Mouse (Mus musculus): ENCODE measurements around the gene St6gal1. TPM values are rescaled to one million over a fixed set of nuclear protein-coding genes. Genes with fewer than 3 reads are reported as not detected.

The St6gal1 gene
- polyA plus RNA-seq, 1 experiment from 2014 or later = 7.7 TPM

DNA sequence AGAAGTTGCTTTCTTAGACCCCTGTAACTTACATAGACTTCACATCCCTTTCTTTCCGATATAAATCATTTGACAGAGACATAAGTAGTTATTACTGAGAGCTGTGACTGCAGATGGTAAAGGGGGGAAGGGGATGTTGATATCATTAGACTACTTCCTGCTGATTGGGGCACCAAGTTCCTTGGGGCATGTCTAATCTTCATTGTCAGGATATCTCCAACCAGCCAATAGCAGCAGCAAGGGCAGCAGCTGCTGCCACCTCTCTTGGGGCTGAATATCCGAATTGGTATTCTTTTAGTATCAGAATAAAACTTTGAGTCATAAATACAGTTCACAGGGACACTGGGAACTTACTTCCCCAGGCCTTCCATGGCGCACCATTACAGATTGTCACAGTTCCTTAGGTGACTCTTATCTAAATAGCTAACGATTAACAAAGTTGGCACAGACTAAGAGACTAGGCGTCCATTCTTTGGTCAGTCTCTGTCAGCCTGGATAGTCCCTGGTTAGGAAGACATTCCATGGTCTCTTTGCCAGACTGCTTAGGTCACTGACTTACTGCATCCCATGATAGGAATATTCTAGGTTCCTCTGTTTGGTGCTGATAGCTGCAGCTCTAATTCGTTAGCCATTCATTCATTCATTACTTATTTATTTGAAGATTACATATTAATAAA lies 109.5 kb downstream of the St6gal1 start:
- H3K4me3 ChIP-seq (ENCODE audit: low read depth, low read length) = no peak overlapping the region
- H3K27ac ChIP-seq (replicated peaks) = no peak overlapping the region
- no peaks in the 10 kb centered on the region for H3K9me3 ChIP-seq (ENCODE audit: control insufficient read depth, low read length)
- no peaks in the 10 kb centered on the region for H3K27me3 ChIP-seq (ENCODE audit: control insufficient read depth, insufficient read depth, low read length)
- no peaks in the 10 kb centered on the region for H3K4me1 ChIP-seq (replicated peaks; ENCODE audit: control insufficient read depth, insufficient read depth)
- ATAC-seq (ENCODE audit: low FRiP score, low TSS enrichment) (no peak), DNase-seq (ENCODE audit: low spot score) (no peak)
- H3K9ac ChIP-seq (ENCODE audit: low read length) = no peak overlapping the region
- 74% methylated on average over 6 of the region's 6 CpGs for WGBS
- no peaks in the 10 kb centered on the region for H3K36me3 ChIP-seq (ENCODE audit: control insufficient read depth, insufficient read depth, low read length)
- H3K4me2 ChIP-seq (replicated peaks; ENCODE audit: low read depth) = no peak overlapping the region
- no peak for TF ChIP-seq EP300 (optimal IDR thresholded peaks at IDR 0.05)
- no peak for TF ChIP-seq CTCF (IDR thresholded peaks at IDR 0.05; ENCODE audit: low read depth)

- Histone ChIP-seq H3K9ac (ENCODE audit: low read length) (no peak overlapping the region), H3K27ac (replicated peaks) (no peak overlapping the region), H3K9me3 (ENCODE audit: control insufficient read depth, low read length) (no peaks in the 10 kb centered on the region), H3K27me3 (ENCODE audit: control insufficient read depth, insufficient read depth, low read length) (no peaks in the 10 kb centered on the region), H3K36me3 (ENCODE audit: control insufficient read depth, insufficient read depth, low read length) (no peaks in the 10 kb centered on the region), H3K4me2 (replicated peaks; ENCODE audit: low read depth) (no peak overlapping the region), H3K4me1 (replicated peaks; ENCODE audit: control insufficient read depth, insufficient read depth) (no peaks in the 10 kb centered on the region), H3K4me3 (ENCODE audit: low read depth, low read length) (no peak overlapping the region)
- TF ChIP-seq EP300 (optimal IDR thresholded peaks at IDR 0.05) (no peak), CTCF (IDR thresholded peaks at IDR 0.05; ENCODE audit: low read depth) (no peak)
- 37% methylated on average over 4 of the region's 4 CpGs for WGBS
- DNase-seq (ENCODE audit: low spot score) (no peak), ATAC-seq (ENCODE audit: low FRiP score, low TSS enrichment) (no peak)
Observed at GRCm38 (mm10) chr16:23337317-23337716, 112.8 kb downstream of the St6gal1 start.

- ATAC-seq (ENCODE audit: low FRiP score, low TSS enrichment) = no peak
- no peaks in the 10 kb centered on the region for H3K4me1 ChIP-seq (replicated peaks; ENCODE audit: control insufficient read depth, insufficient read depth)
- TF ChIP-seq CTCF (IDR thresholded peaks at IDR 0.05; ENCODE audit: low read depth) = no peak
- TF ChIP-seq EP300 (optimal IDR thresholded peaks at IDR 0.05) = no peak
- no peak overlapping the region for H3K4me3 ChIP-seq (ENCODE audit: low read depth, low read length)
- 0 out of 2 replicates have a peak, but pooled peaks cover 2% of the 10 kb centered on the region for H3K9me3 ChIP-seq (ENCODE audit: control insufficient read depth, low read length)
- WGBS = 96% methylated on average over 2 of the region's 2 CpGs
- H3K27me3 ChIP-seq (ENCODE audit: control insufficient read depth, insufficient read depth, low read length) = no peaks in the 10 kb centered on the region
- H3K4me2 ChIP-seq (replicated peaks; ENCODE audit: low read depth) = no peak overlapping the region
- DNase-seq (ENCODE audit: low spot score) = no peak
- H3K27ac ChIP-seq (replicated peaks) = no peak overlapping the region
- no peak overlapping the region for H3K9ac ChIP-seq (ENCODE audit: low read length)
- no peaks in the 10 kb centered on the region for H3K36me3 ChIP-seq (ENCODE audit: control insufficient read depth, insufficient read depth, low read length)
Observed at GRCm38 (mm10) chr16:23341254-23341653, 116.7 kb downstream of the St6gal1 start.

- no peak for ATAC-seq (ENCODE audit: low FRiP score, low TSS enrichment)
- WGBS = 29% methylated on average over 2 of the region's 2 CpGs
- Histone ChIP-seq H3K36me3 (ENCODE audit: control insufficient read depth, insufficient read depth, low read length) (no peaks in the 10 kb centered on the region), H3K27ac (replicated peaks) (no peak overlapping the region), H3K4me2 (replicated peaks; ENCODE audit: low read depth) (no peak overlapping the region), H3K9ac (ENCODE audit: low read length) (no peak overlapping the region), H3K9me3 (ENCODE audit: control insufficient read depth, low read length) (no peaks in the 10 kb centered on the region), H3K4me1 (replicated peaks; ENCODE audit: control insufficient read depth, insufficient read depth) (no peaks in the 10 kb centered on the region), H3K4me3 (ENCODE audit: low read depth, low read length) (no peak overlapping the region), H3K27me3 (ENCODE audit: control insufficient read depth, insufficient read depth, low read length) (no peaks in the 10 kb centered on the region)
- no peak for DNase-seq (ENCODE audit: low spot score)
- TF ChIP-seq EP300 (optimal IDR thresholded peaks at IDR 0.05) = no peak
- TF ChIP-seq CTCF (IDR thresholded peaks at IDR 0.05; ENCODE audit: low read depth) = no peak
Observed at GRCm38 (mm10) chr16:23350802-23351201, 126.3 kb downstream of the St6gal1 start.

GRCm38 (mm10) chr16:23361031-23361430 lies 136.5 kb downstream of the St6gal1 start:
- no peak overlapping the region for H3K4me3 ChIP-seq (ENCODE audit: low read depth, low read length)
- no peaks in the 10 kb centered on the region for H3K9me3 ChIP-seq (ENCODE audit: control insufficient read depth, low read length)
- no peak overlapping the region for H3K4me2 ChIP-seq (replicated peaks; ENCODE audit: low read depth)
- H3K4me1 ChIP-seq (replicated peaks; ENCODE audit: control insufficient read depth, insufficient read depth) = no peaks in the 10 kb centered on the region
- H3K27ac ChIP-seq (replicated peaks) = no peak overlapping the region
- no peak overlapping the region for H3K9ac ChIP-seq (ENCODE audit: low read length)
- WGBS = 90% methylated on average over 4 of the region's 4 CpGs
- ATAC-seq (ENCODE audit: low FRiP score, low TSS enrichment) (no peak), DNase-seq (ENCODE audit: low spot score) (no peak)
- no peaks in the 10 kb centered on the region for H3K36me3 ChIP-seq (ENCODE audit: control insufficient read depth, insufficient read depth, low read length)
- TF ChIP-seq EP300 (optimal IDR thresholded peaks at IDR 0.05) = no peak
- no peak for TF ChIP-seq CTCF (IDR thresholded peaks at IDR 0.05; ENCODE audit: low read depth)
- no peaks in the 10 kb centered on the region for H3K27me3 ChIP-seq (ENCODE audit: control insufficient read depth, insufficient read depth, low read length)

DNA sequence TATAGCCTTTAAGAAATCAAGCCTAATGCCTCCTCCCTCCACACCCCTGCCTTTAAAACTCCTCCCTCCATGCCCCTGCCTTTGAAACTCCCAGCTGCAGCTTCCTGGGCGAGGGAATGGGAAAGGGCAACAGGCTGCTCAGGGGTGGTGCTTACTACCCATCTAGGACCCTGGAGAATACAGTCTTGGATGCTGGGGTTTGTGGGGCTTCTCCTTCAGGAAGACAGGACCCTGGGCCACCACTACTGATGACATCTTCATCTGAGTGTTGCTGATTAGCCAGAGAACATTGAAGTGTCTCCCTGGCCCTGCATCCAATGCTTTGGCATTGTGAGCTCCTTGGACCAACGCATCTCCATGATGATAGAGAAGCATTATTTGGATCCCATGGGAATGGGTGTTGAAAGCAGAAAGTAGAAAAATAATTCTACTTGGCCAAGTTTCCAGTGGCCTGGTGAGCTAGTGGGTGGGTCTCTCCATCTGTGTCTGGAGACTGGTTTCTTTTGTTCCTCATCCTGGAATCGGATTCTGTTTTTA lies 137.0 kb downstream of the St6gal1 start:
- no peaks in the 10 kb centered on the region for H3K27me3 ChIP-seq (ENCODE audit: control insufficient read depth, insufficient read depth, low read length)

More for the DNA sequence above, 137.0 kb downstream of the St6gal1 start:
- no peak overlapping the region for H3K9ac ChIP-seq (ENCODE audit: low read length)
- WGBS = 86% methylated on average over 3 of the region's 3 CpGs
- TF ChIP-seq EP300 (optimal IDR thresholded peaks at IDR 0.05) (no peak), CTCF (IDR thresholded peaks at IDR 0.05; ENCODE audit: low read depth) (no peak)
- no peak overlapping the region for H3K4me3 ChIP-seq (ENCODE audit: low read depth, low read length)
- no peak for ATAC-seq (ENCODE audit: low FRiP score, low TSS enrichment)
- no peak overlapping the region for H3K4me2 ChIP-seq (replicated peaks; ENCODE audit: low read depth)
- H3K9me3 ChIP-seq (ENCODE audit: control insufficient read depth, low read length) = no peaks in the 10 kb centered on the region
- no peak for DNase-seq (ENCODE audit: low spot score)
- no peaks in the 10 kb centered on the region for H3K36me3 ChIP-seq (ENCODE audit: control insufficient read depth, insufficient read depth, low read length)
- H3K4me1 ChIP-seq (replicated peaks; ENCODE audit: control insufficient read depth, insufficient read depth) = no peaks in the 10 kb centered on the region
- no peak overlapping the region for H3K27ac ChIP-seq (replicated peaks)

Data from stomach, postnatal 0 days (tissue).